Mouse (Mus musculus): Measurements from ENCODE around the gene Olfr351. TPM values are rescaled to one million over a fixed set of nuclear protein-coding genes. Genes with fewer than 3 reads are reported as not detected.

Gene Olfr351
- not detected in 2 replicates for polyA plus RNA-seq (2016; fragmentation: Nextera tagmentation; extraction: Ambion mirVana)

- H3K36me3 ChIP-seq, result no peaks in the 10 kb centered on the region
- 76% methylated on average over 1 of the region's 1 CpGs for WGBS
- no peak within 1 kb of the TSS for H3K9ac ChIP-seq
- H3K4me1 ChIP-seq, result no peaks in the 10 kb centered on the region
- H3K4me2 ChIP-seq (replicated peaks), result no peak within 1 kb of the TSS
- no peaks in the 10 kb centered on the region for H3K27me3 ChIP-seq (replicated peaks)
- H3K27ac ChIP-seq, result no peak within 1 kb of the TSS
- peaks cover 23% of the 10 kb centered on the region; the same call in 1 of the 2 replicates for H3K9me3 ChIP-seq
- no peak for ATAC-seq (ENCODE audit: low FRiP score, low read depth)
- no peak within 1 kb of the TSS for H3K4me3 ChIP-seq
Observed at GRCm38 (mm10) chr2:36862560-36862959, at the start of gene Olfr351. TSS of gene Olfr351 (minus strand) at chr2:36862660.

GRCm38 (mm10) chr2:36905380-36905779 lies 42.9 kb upstream of the Olfr351 start, which contains the start of gene Olfr354:
TSS of gene Olfr354 (plus strand) at chr2:36905680.
- H3K9ac ChIP-seq, result no peak within 1 kb of the TSS

GRCm38 (mm10) chr2:36897114-36897513 lies 34.7 kb upstream of the Olfr351 start:
- Histone ChIP-seq H3K4me3 (no peak overlapping the region), H3K4me1 (no peaks in the 10 kb centered on the region), H3K9ac (no peak overlapping the region), H3K27me3 (replicated peaks) (no peaks in the 10 kb centered on the region), H3K36me3 (no peaks in the 10 kb centered on the region), H3K9me3 (peaks cover 31% of the 10 kb centered on the region), H3K4me2 (replicated peaks) (no peak overlapping the region), H3K27ac (no peak overlapping the region)
- no peak for ATAC-seq (ENCODE audit: low FRiP score, low read depth)

More at GRCm38 (mm10) chr2:36905380-36905779, 42.9 kb upstream of the Olfr351 start, which contains the start of gene Olfr354:
- H3K27ac ChIP-seq, result no peak within 1 kb of the TSS
- no peak within 1 kb of the TSS for H3K4me2 ChIP-seq (replicated peaks)
- no peaks in the 10 kb centered on the region for H3K4me1 ChIP-seq
- no peaks in the 10 kb centered on the region for H3K36me3 ChIP-seq
- ATAC-seq (ENCODE audit: low FRiP score, low read depth), result no peak
- no peak within 1 kb of the TSS for H3K4me3 ChIP-seq
- peaks cover 14% of the 10 kb centered on the region; the same call in 1 of the 2 replicates for H3K9me3 ChIP-seq
- no peaks in the 10 kb centered on the region for H3K27me3 ChIP-seq (replicated peaks)

GRCm38 (mm10) chr2:36892836-36893235 lies 30.4 kb upstream of the Olfr351 start, which contains the start of gene Olfr353:
TSS of gene Olfr353 (minus strand) at chr2:36892936.
- Histone ChIP-seq H3K27me3 (replicated peaks) (no peaks in the 10 kb centered on the region), H3K27ac (no peak within 1 kb of the TSS), H3K4me1 (no peaks in the 10 kb centered on the region), H3K36me3 (no peaks in the 10 kb centered on the region), H3K9ac (no peak within 1 kb of the TSS), H3K4me2 (replicated peaks) (no peak within 1 kb of the TSS), H3K9me3 (peaks cover 24% of the 10 kb centered on the region), H3K4me3 (no peak within 1 kb of the TSS)
- no peak for ATAC-seq (ENCODE audit: low FRiP score, low read depth)

GRCm38 (mm10) chr2:36868160-36868559 lies 5.7 kb upstream of the Olfr351 start, which contains the start of gene Olfr352:
TSS of gene Olfr352 (plus strand) at chr2:36868460.
- Histone ChIP-seq H3K27ac (no peak within 1 kb of the TSS), H3K9me3 (peaks cover 21% of the 10 kb centered on the region; the same call in 1 of the 2 replicates), H3K4me1 (no peaks in the 10 kb centered on the region), H3K36me3 (no peaks in the 10 kb centered on the region), H3K9ac (no peak within 1 kb of the TSS), H3K4me3 (no peak within 1 kb of the TSS), H3K4me2 (replicated peaks) (no peak within 1 kb of the TSS), H3K27me3 (replicated peaks) (no peaks in the 10 kb centered on the region)
- WGBS, result 78% methylated on average over 1 of the region's 1 CpGs
- no peak for ATAC-seq (ENCODE audit: low FRiP score, low read depth)

- H3K27ac ChIP-seq, result no peak within 1 kb of the TSS
- ATAC-seq (ENCODE audit: low FRiP score, low read depth), result no peak
- H3K4me1 ChIP-seq, result no peaks in the 10 kb centered on the region
- H3K9me3 ChIP-seq, result peaks cover 15% of the 10 kb centered on the region
- no peak within 1 kb of the TSS for H3K4me2 ChIP-seq (replicated peaks)
- no peak within 1 kb of the TSS for H3K4me3 ChIP-seq
- no peaks in the 10 kb centered on the region for H3K27me3 ChIP-seq (replicated peaks)
- H3K9ac ChIP-seq, result no peak within 1 kb of the TSS
- 82% methylated on average over 1 of the region's 1 CpGs for WGBS
- no peaks in the 10 kb centered on the region for H3K36me3 ChIP-seq
Observed at GRCm38 (mm10) chr2:36846010-36846409, 16.4 kb downstream of the Olfr351 start, which contains the start of gene Olfr350. TSS of gene Olfr350 (plus strand) at chr2:36846310.

- H3K4me1 ChIP-seq, result no peaks in the 10 kb centered on the region
- H3K27me3 ChIP-seq (replicated peaks), result no peaks in the 10 kb centered on the region
- H3K36me3 ChIP-seq, result no peaks in the 10 kb centered on the region
- H3K4me3 ChIP-seq, result no peak within 1 kb of the TSS
- WGBS, result 80% methylated on average over 1 of the region's 1 CpGs
- no peak for ATAC-seq (ENCODE audit: low FRiP score, low read depth)
- no peak within 1 kb of the TSS for H3K27ac ChIP-seq
- H3K4me2 ChIP-seq (replicated peaks), result no peak within 1 kb of the TSS
- H3K9me3 ChIP-seq, result peaks cover 27% of the 10 kb centered on the region
- no peak within 1 kb of the TSS for H3K9ac ChIP-seq
Observed at GRCm38 (mm10) chr2:36816932-36817331, 45.5 kb downstream of the Olfr351 start, which contains the start of gene Olfr3. TSS of gene Olfr3 (minus strand) at chr2:36817032.

Other genes with a start within 250 kb of the Olfr351 start
- gene Olfr345, start 222.6 kb downstream of the Olfr351 start, polyA plus RNA-seq (2016; fragmentation: Nextera tagmentation; extraction: Ambion mirVana), result not detected in 2 replicates
- gene Olfr346, start 176.9 kb downstream of the Olfr351 start, polyA plus RNA-seq (2016; fragmentation: Nextera tagmentation; extraction: Ambion mirVana), result not detected in 2 replicates
- not detected in 2 replicates for gene Olfr347, start 130.8 kb downstream of the Olfr351 start, polyA plus RNA-seq (2016; fragmentation: Nextera tagmentation; extraction: Ambion mirVana)
- gene Olfr348, start 78.4 kb downstream of the Olfr351 start, polyA plus RNA-seq (2016; fragmentation: Nextera tagmentation; extraction: Ambion mirVana), result not detected in 2 replicates
- gene Olfr50, start 72.1 kb downstream of the Olfr351 start, polyA plus RNA-seq (2016; fragmentation: Nextera tagmentation; extraction: Ambion mirVana), result not detected in 2 replicates
- not detected in 2 replicates for gene Olfr3, start 45.6 kb downstream of the Olfr351 start, polyA plus RNA-seq (2016; fragmentation: Nextera tagmentation; extraction: Ambion mirVana)
- not detected in 2 replicates for gene Olfr350, start 16.4 kb downstream of the Olfr351 start, polyA plus RNA-seq (2016; fragmentation: Nextera tagmentation; extraction: Ambion mirVana)
- gene Olfr352, start 5.8 kb upstream of the Olfr351 start, polyA plus RNA-seq (2016; fragmentation: Nextera tagmentation; extraction: Ambion mirVana), result not detected in 2 replicates
- not detected in 2 replicates for gene Olfr353, start 30.3 kb upstream of the Olfr351 start, polyA plus RNA-seq (2016; fragmentation: Nextera tagmentation; extraction: Ambion mirVana)
- gene Olfr354, start 43.0 kb upstream of the Olfr351 start, polyA plus RNA-seq (2016; fragmentation: Nextera tagmentation; extraction: Ambion mirVana), result not detected in 2 replicates
- not detected in 2 replicates for gene Olfr355, start 66.2 kb upstream of the Olfr351 start, polyA plus RNA-seq (2016; fragmentation: Nextera tagmentation; extraction: Ambion mirVana)
- gene Olfr356, start 74.5 kb upstream of the Olfr351 start, polyA plus RNA-seq (2016; fragmentation: Nextera tagmentation; extraction: Ambion mirVana), result not detected in 2 replicates
- gene Olfr357, start 131.2 kb upstream of the Olfr351 start, polyA plus RNA-seq (2016; fragmentation: Nextera tagmentation; extraction: Ambion mirVana), result not detected in 2 replicates
- not detected in 2 replicates for gene Olfr358, start 146.7 kb upstream of the Olfr351 start, polyA plus RNA-seq (2016; fragmentation: Nextera tagmentation; extraction: Ambion mirVana)
- gene Olfr360, start 203.1 kb upstream of the Olfr351 start, polyA plus RNA-seq (2016; fragmentation: Nextera tagmentation; extraction: Ambion mirVana), result not detected in 2 replicates
- gene Olfr361, start 226.6 kb upstream of the Olfr351 start, polyA plus RNA-seq (2016; fragmentation: Nextera tagmentation; extraction: Ambion mirVana), result not detected in 2 replicates